Mouse (Mus musculus): ENCODE data around the gene Fgf12.

DNA sequence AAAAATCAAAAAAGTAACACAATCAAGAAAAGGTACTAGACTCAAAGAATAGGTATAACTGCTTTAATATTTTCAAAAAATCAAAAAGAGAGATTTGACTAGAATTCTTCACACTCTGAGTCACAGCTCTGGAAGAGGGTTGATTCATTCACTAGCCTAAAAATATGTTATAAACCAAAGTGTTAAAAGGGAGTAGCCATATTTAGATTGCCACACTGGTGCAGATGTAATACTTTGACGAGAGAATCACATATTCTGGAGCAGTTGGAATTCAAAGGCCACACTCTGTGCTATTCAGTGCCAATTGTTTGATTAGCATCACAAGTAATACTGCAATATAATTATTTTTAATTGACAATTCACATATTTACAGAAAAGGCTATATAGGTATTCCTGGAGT lies 416.2 kb downstream of the Fgf12 start:
- TF ChIP-seq CTCF (IDR thresholded peaks at IDR 0.05; ENCODE audit: borderline replicate concordance, extremely low read depth, insufficient read depth, insufficient read length) (no peak), POLR2A (IDR thresholded peaks at IDR 0.05; ENCODE audit: borderline replicate concordance, extremely low read depth, insufficient read depth, insufficient read length, poor library complexity, severe bottlenecking) (no peak)
